Mouse (Mus musculus) large intestine, adult 2 months (tissue): ENCODE data around the gene 1810024B03Rik. TPM values are rescaled to one million over a fixed set of nuclear protein-coding genes. Genes with fewer than 3 reads are reported as not detected.
"Not testable (repeated sequence)": the region's sequence is repeated elsewhere in the genome, so short reads cannot be mapped to it uniquely, and the experiment has no call there.

Source experiments
- DNase-seq: peaks from one replicate; pipeline ENCODE4 v3.0.0-alpha.2; 2012; ENCODE audit warnings: low read depth, low spot score
- WGBS: fragments of 180-500 bp; shearing (Covaris S2); methylation state at CpG from one replicate; pipeline ENCODE4 v1.1.7; 2018; 5-methylcytosine and 5-hydroxymethylcytosine counted together
- polyA plus RNA-seq: library from polyadenylated mRNA; depleted of rRNA; stranded (reverse); fragments of >200 nt; gene quantifications from 2 replicates; pipeline ENCODE4 v1.2.3, GENCODE M21; 2012; rRNA removed

The 1810024B03Rik gene
- polyA plus RNA-seq, 1 experiment, result 1.2 TPM

GRCm38 (mm10) chr2:127189574-127189973, 18.5 kb downstream of the 1810024B03Rik start:
- DNase-seq, result no peak

- 2% methylated on average over 17 of the region's 17 CpGs for WGBS
- peak; percentile 87 for DNase-seq
Observed at GRCm38 (mm10) chr2:127182598-127183381, 25.3 kb downstream of the 1810024B03Rik start.

- not testable (repeated sequence) for DNase-seq
- 11% methylated on average over 1 of the region's 1 CpGs for WGBS
Observed at GRCm38 (mm10) chr2:127166261-127166660, 41.8 kb downstream of the 1810024B03Rik start.

GRCm38 (mm10) chr2:127165675-127166074, 42.4 kb downstream of the 1810024B03Rik start:
- WGBS, result 54% methylated on average over 4 of the region's 4 CpGs
- DNase-seq, result no peak

GRCm38 (mm10) chr2:127145699-127146098, 62.4 kb downstream of the 1810024B03Rik start:
- WGBS, result 83% methylated on average over 3 of the region's 3 CpGs
- DNase-seq, result no peak

- DNase-seq, result peak; percentile 56
- WGBS, result 4% methylated on average over 31 of the region's 31 CpGs
Observed at GRCm38 (mm10) chr2:127143158-127144063, 64.7 kb downstream of the 1810024B03Rik start, which contains the start of gene Itpripl1. Itpripl1 (minus strand) TSS chr2:127143442.

- WGBS, result 8% methylated on average over 6 of the region's 6 CpGs
- DNase-seq, result no peak
Observed at GRCm38 (mm10) chr2:127142577-127143157, 65.4 kb downstream of the 1810024B03Rik start.

- DNase-seq, result no peak
- 89% methylated on average over 10 of the region's 10 CpGs for WGBS
Observed at GRCm38 (mm10) chr2:127142031-127142430, 66.0 kb downstream of the 1810024B03Rik start.

GRCm38 (mm10) chr2:127140011-127140410, 68.1 kb downstream of the 1810024B03Rik start:
- no peak for DNase-seq
- WGBS, result 95% methylated on average over 7 of the region's 7 CpGs

GRCm38 (mm10) chr2:127139605-127140004, 68.5 kb downstream of the 1810024B03Rik start:
- WGBS, result 97% methylated on average over 1 of the region's 1 CpGs
- DNase-seq, result no peak

- 81% methylated on average over 8 of the region's 8 CpGs for WGBS
- no peak for DNase-seq
Observed at GRCm38 (mm10) chr2:127139094-127139493, 69.0 kb downstream of the 1810024B03Rik start.

GRCm38 (mm10) chr2:127138449-127138848, 69.6 kb downstream of the 1810024B03Rik start:
- WGBS, result 58% methylated on average over 4 of the region's 4 CpGs
- DNase-seq, result no peak

GRCm38 (mm10) chr2:127137838-127138420, 70.2 kb downstream of the 1810024B03Rik start:
- 43% methylated on average over 10 of the region's 10 CpGs for WGBS
- DNase-seq, result no peak

GRCm38 (mm10) chr2:127136979-127137378, 71.1 kb downstream of the 1810024B03Rik start:
- peak; percentile 44 for DNase-seq
- 8% methylated on average over 5 of the region's 5 CpGs for WGBS

Other genes with a start within 250 kb of the 1810024B03Rik start
- gene Ap4e1, start 199.6 kb downstream of the 1810024B03Rik start, polyA plus RNA-seq, result 1.3 and 2.3 TPM in 2 replicates
- gene Blvra, start 137.6 kb downstream of the 1810024B03Rik start, polyA plus RNA-seq, result 13.2 and 14.3 TPM in 2 replicates
- 6.9 TPM in 2 replicates for gene Ncaph, start 74.3 kb downstream of the 1810024B03Rik start, polyA plus RNA-seq
- 5.0 and 7.9 TPM in 2 replicates for gene Itpripl1, start 64.8 kb downstream of the 1810024B03Rik start, polyA plus RNA-seq
- 25.9 and 41.1 TPM in 2 replicates for gene Snrnp200, start 106 bp upstream of the 1810024B03Rik start, polyA plus RNA-seq
- gene Ciao1, start 39.5 kb upstream of the 1810024B03Rik start, polyA plus RNA-seq, result 57.6 and 58.5 TPM in 2 replicates
- 67.4 and 99.6 TPM in 2 replicates for gene Tmem127, start 39.6 kb upstream of the 1810024B03Rik start, polyA plus RNA-seq
- gene Stard7, start 61.9 kb upstream of the 1810024B03Rik start, polyA plus RNA-seq, result 35.8 and 43.0 TPM in 2 replicates
- gene Dusp2, start 127.9 kb upstream of the 1810024B03Rik start, polyA plus RNA-seq, result 8.4 and 8.7 TPM in 2 replicates
- not detected in 2 replicates for gene Astl, start 130.4 kb upstream of the 1810024B03Rik start, polyA plus RNA-seq
- gene Adra2b, start 154.9 kb upstream of the 1810024B03Rik start, polyA plus RNA-seq, result 0.71 and 0.91 TPM in 2 replicates
- gene Gpat2, start 216.9 kb upstream of the 1810024B03Rik start, polyA plus RNA-seq, result 0.12 and 0.16 TPM in 2 replicates
- 10.9 and 11.6 TPM in 2 replicates for gene Fahd2a, start 236.3 kb upstream of the 1810024B03Rik start, polyA plus RNA-seq